ENCODE assay signal across 8 mouse cellular contexts in the genomic region with DNA sequence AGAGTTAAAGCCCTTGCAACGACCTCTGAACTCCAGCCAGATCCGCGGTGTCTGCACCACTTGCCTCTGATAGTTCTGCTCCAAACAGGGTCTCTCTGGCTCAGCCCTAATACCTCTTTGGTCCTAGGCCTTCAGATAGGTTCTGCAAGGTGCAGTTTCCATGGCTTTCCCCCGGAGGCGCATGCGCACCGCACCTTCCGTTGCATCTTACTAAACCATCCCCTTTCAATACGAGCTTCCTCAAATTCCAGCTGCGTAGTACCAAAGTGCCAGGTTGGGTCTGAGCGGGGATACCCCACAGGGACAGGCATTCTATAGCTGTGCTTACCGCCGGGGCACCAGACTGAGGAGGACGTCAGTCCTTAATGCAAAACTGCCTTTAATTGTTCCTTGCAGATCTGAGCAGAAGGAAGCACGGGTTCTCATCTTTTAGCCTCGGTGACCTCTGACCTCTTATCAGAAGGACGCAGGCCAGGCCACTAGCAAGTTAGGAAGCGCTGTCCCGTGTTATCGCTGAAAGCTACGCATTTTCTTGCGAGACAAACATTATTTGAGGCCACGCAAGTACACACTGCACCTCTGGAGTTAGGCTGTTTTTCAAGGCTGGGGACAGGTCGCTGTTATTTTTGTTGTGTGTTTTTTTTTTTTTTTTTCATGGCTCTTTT.
DNase-seq lines count a peak whose midpoint lies in the region; ATAC-seq lines count a peak whose summit lies in the region.

No protein-coding gene starts in this region.

- peak overlapping the region; percentile 44 for H3K4me2 ChIP-seq in hindbrain, embryonic 13.5 days
- H3K4me2 ChIP-seq in neural tube, embryonic 11.5 days (ENCODE audit: low read depth) = peak overlapping the region; percentile 17

- peak; percentile 46; the same call in 1 of the 2 replicates for ATAC-seq in hindbrain, embryonic 13.5 days (ENCODE audit: low FRiP score)
- no peak for ATAC-seq in neural tube, embryonic 11.5 days (ENCODE audit: insufficient read depth, low FRiP score, low TSS enrichment)

- no peaks in the 10 kb centered on the region for H3K36me3 ChIP-seq in heart, embryonic 10.5 days
- H3K36me3 ChIP-seq in hindbrain, embryonic 13.5 days = no peaks in the 10 kb centered on the region
- H3K36me3 ChIP-seq in neural tube, embryonic 11.5 days (ENCODE audit: control insufficient read depth, insufficient read depth, low read length) = no peaks in the 10 kb centered on the region

- intact Hi-C loops in heart, postnatal 25 days (cut with DNase I) = no loop called here

- 7% methylated on average over 24 of the region's 24 CpGs for WGBS in heart, embryonic 10.5 days
- 11% methylated on average over 24 of the region's 24 CpGs for WGBS in hindbrain, embryonic 13.5 days
- WGBS in neural tube, embryonic 11.5 days = 18% methylated on average over 24 of the region's 24 CpGs

- no peak overlapping the region for H3K27ac ChIP-seq in heart, embryonic 10.5 days
- no peak overlapping the region for H3K27ac ChIP-seq in hindbrain, embryonic 13.5 days
- no peak overlapping the region for H3K27ac ChIP-seq in neural tube, embryonic 11.5 days (ENCODE audit: low read depth, low read length)

- peaks cover 14% of the 10 kb centered on the region for H3K4me1 ChIP-seq in heart, embryonic 10.5 days
- H3K4me1 ChIP-seq in hindbrain, embryonic 13.5 days (replicated peaks) = peaks cover 39% of the 10 kb centered on the region
- H3K4me1 ChIP-seq in neural tube, embryonic 11.5 days (ENCODE audit: control insufficient read depth, insufficient read depth, low read length) = peaks cover 18% of the 10 kb centered on the region

- H3K9ac ChIP-seq in hindbrain, embryonic 13.5 days = peak overlapping the region; percentile 43; the same call in 1 of the 2 replicates
- H3K9ac ChIP-seq in neural tube, embryonic 11.5 days (ENCODE audit: low read length) = no peak overlapping the region

- H3K9me3 ChIP-seq in heart, embryonic 10.5 days = no peaks in the 10 kb centered on the region
- H3K9me3 ChIP-seq in hindbrain, embryonic 13.5 days = no peaks in the 10 kb centered on the region
- H3K9me3 ChIP-seq in neural tube, embryonic 11.5 days (ENCODE audit: control insufficient read depth, low read length) = no peaks in the 10 kb centered on the region

- peaks cover 34% of the 10 kb centered on the region for H3K27me3 ChIP-seq in heart, embryonic 10.5 days (ENCODE audit: insufficient read depth, poor library complexity, severe bottlenecking)
- peaks cover 10% of the 10 kb centered on the region for H3K27me3 ChIP-seq in hindbrain, embryonic 13.5 days
- 0 out of 2 replicates have a peak, but pooled peaks cover 5% of the 10 kb centered on the region for H3K27me3 ChIP-seq in neural tube, embryonic 11.5 days (ENCODE audit: control insufficient read depth, insufficient read depth, low read length)

- DNase-seq in heart, embryonic 10.5 days (ENCODE audit: low spot score) = no peak
- DNase-seq in heart, postnatal 25 days (ENCODE audit: low spot score) = no peak
- DNase-seq in ZHBTc4 (ENCODE audit: low read depth, low spot score) = peak; percentile 83
- DNase-seq in neural tube, embryonic 11.5 days (ENCODE audit: low spot score) = peak; percentile 54
- no peak for DNase-seq in natural killer cell, adult 2 months (ENCODE audit: low spot score in 2 of 2)
- DNase-seq in lung, postnatal 25 days (ENCODE audit: low spot score) = no peak
- DNase-seq in gastrocnemius, postnatal 10 days = no peak

- H3K4me3 ChIP-seq in heart, embryonic 10.5 days = peak overlapping the region; percentile 33
- H3K4me3 ChIP-seq in hindbrain, embryonic 13.5 days = peak overlapping the region; percentile 17; the same call in 1 of the 2 replicates
- H3K4me3 ChIP-seq in neural tube, embryonic 11.5 days (ENCODE audit: low read depth, low read length) = no peak overlapping the region

Comparison
In these comparisons a context has a peak if more than half of its experiments do, and no peak if none do; other contexts are left out.
1. DNase-seq: peak in ZHBTc4 (single experiment) and neural tube, embryonic 11.5 days (single experiment); none in heart, embryonic 10.5 days (single experiment), heart, postnatal 25 days (single experiment), natural killer cell, adult 2 months (0 of 2), lung, postnatal 25 days (single experiment) and gastrocnemius, postnatal 10 days (single experiment).